Mouse (Mus musculus): Measurements from ENCODE around the gene Dnajc5. TPM values are rescaled to one million over a fixed set of nuclear protein-coding genes. Genes with fewer than 3 reads are reported as not detected.
A peak's percentile ranks its signal among the peaks of the same experiment; 100 is the strongest.

The Dnajc5 gene
- polyA plus RNA-seq (2014; fragmentation: Nextera tagmentation; extraction: Ambion mirVana), result 93.6 and 102 TPM in 2 replicates

GRCm38 (mm10) chr2:181520118-181520935 is at the start of gene Dnajc5:
TSS of gene Dnajc5 (plus strand) at chr2:181520485.
- ATAC-seq (ENCODE audit: low FRiP score) (peak; percentile 97), DNase-seq (ENCODE audit: low spot score, missing footprints) (peak; percentile 99)
- no peaks in the 10 kb centered on the region for H3K9me3 ChIP-seq (ENCODE audit: control insufficient read depth, low read length)
- H3K36me3 ChIP-seq (ENCODE audit: control insufficient read depth, insufficient read depth, low read length), result peaks cover 1% of the 10 kb centered on the region
- no peaks in the 10 kb centered on the region for H3K27me3 ChIP-seq (ENCODE audit: control insufficient read depth, insufficient read depth, low read length)
- peak within 1 kb of the TSS; percentile 96 for H3K27ac ChIP-seq (ENCODE audit: low read depth, low read length)
- peak within 1 kb of the TSS; percentile 87 for H3K4me3 ChIP-seq (ENCODE audit: low read depth, low read length)
- under 1% methylated on average over 74 of the region's 74 CpGs for WGBS
- H3K4me1 ChIP-seq (ENCODE audit: control insufficient read depth, insufficient read depth, low read length), result peaks cover 15% of the 10 kb centered on the region
- H3K9ac ChIP-seq (ENCODE audit: low read length), result peak within 1 kb of the TSS; percentile 93
- H3K4me2 ChIP-seq, result peak within 1 kb of the TSS; percentile 59

GRCm38 (mm10) chr2:181471246-181471645 is 49.0 kb upstream of the Dnajc5 start:
- Histone ChIP-seq H3K4me1 (ENCODE audit: control insufficient read depth, insufficient read depth, low read length) (no peaks in the 10 kb centered on the region), H3K4me2 (no peak overlapping the region), H3K9ac (ENCODE audit: low read length) (no peak overlapping the region), H3K36me3 (ENCODE audit: control insufficient read depth, insufficient read depth, low read length) (no peaks in the 10 kb centered on the region), H3K4me3 (ENCODE audit: low read depth, low read length) (no peak overlapping the region), H3K27me3 (ENCODE audit: control insufficient read depth, insufficient read depth, low read length) (no peaks in the 10 kb centered on the region), H3K9me3 (ENCODE audit: control insufficient read depth, low read length) (no peaks in the 10 kb centered on the region), H3K27ac (ENCODE audit: low read depth, low read length) (no peak overlapping the region)
- ATAC-seq (ENCODE audit: low FRiP score) (no peak), DNase-seq (ENCODE audit: low spot score, missing footprints) (no peak)
- WGBS, result 62% methylated on average over 5 of the region's 5 CpGs

GRCm38 (mm10) chr2:181472256-181472827 is 47.9 kb upstream of the Dnajc5 start:
- no peak overlapping the region for H3K27ac ChIP-seq (ENCODE audit: low read depth, low read length)
- H3K9me3 ChIP-seq (ENCODE audit: control insufficient read depth, low read length), result no peaks in the 10 kb centered on the region
- no peak for ATAC-seq (ENCODE audit: low FRiP score)
- H3K27me3 ChIP-seq (ENCODE audit: control insufficient read depth, insufficient read depth, low read length), result no peaks in the 10 kb centered on the region
- no peaks in the 10 kb centered on the region for H3K36me3 ChIP-seq (ENCODE audit: control insufficient read depth, insufficient read depth, low read length)
- no peak overlapping the region for H3K9ac ChIP-seq (ENCODE audit: low read length)
- WGBS, result 85% methylated on average over 1 of the region's 1 CpGs
- H3K4me2 ChIP-seq, result no peak overlapping the region
- no peaks in the 10 kb centered on the region for H3K4me1 ChIP-seq (ENCODE audit: control insufficient read depth, insufficient read depth, low read length)
- no peak overlapping the region for H3K4me3 ChIP-seq (ENCODE audit: low read depth, low read length)
- DNase-seq (ENCODE audit: low spot score, missing footprints), result no peak

GRCm38 (mm10) chr2:181483120-181483519 is 37.2 kb upstream of the Dnajc5 start:
- no peaks in the 10 kb centered on the region for H3K36me3 ChIP-seq (ENCODE audit: control insufficient read depth, insufficient read depth, low read length)
- DNase-seq (ENCODE audit: low spot score, missing footprints) (no peak), ATAC-seq (ENCODE audit: low FRiP score) (no peak)
- 61% methylated on average over 2 of the region's 2 CpGs for WGBS
- no peaks in the 10 kb centered on the region for H3K4me1 ChIP-seq (ENCODE audit: control insufficient read depth, insufficient read depth, low read length)
- H3K4me3 ChIP-seq (ENCODE audit: low read depth, low read length), result no peak overlapping the region
- no peak overlapping the region for H3K4me2 ChIP-seq
- no peaks in the 10 kb centered on the region for H3K9me3 ChIP-seq (ENCODE audit: control insufficient read depth, low read length)
- H3K27me3 ChIP-seq (ENCODE audit: control insufficient read depth, insufficient read depth, low read length), result no peaks in the 10 kb centered on the region
- no peak overlapping the region for H3K27ac ChIP-seq (ENCODE audit: low read depth, low read length)
- H3K9ac ChIP-seq (ENCODE audit: low read length), result no peak overlapping the region

GRCm38 (mm10) chr2:181483562-181484318 is 36.5 kb upstream of the Dnajc5 start:
- Histone ChIP-seq H3K9ac (ENCODE audit: low read length) (no peak overlapping the region), H3K4me1 (ENCODE audit: control insufficient read depth, insufficient read depth, low read length) (no peaks in the 10 kb centered on the region), H3K4me2 (no peak overlapping the region), H3K4me3 (ENCODE audit: low read depth, low read length) (no peak overlapping the region), H3K9me3 (ENCODE audit: control insufficient read depth, low read length) (no peaks in the 10 kb centered on the region), H3K36me3 (ENCODE audit: control insufficient read depth, insufficient read depth, low read length) (no peaks in the 10 kb centered on the region), H3K27ac (ENCODE audit: low read depth, low read length) (no peak overlapping the region), H3K27me3 (ENCODE audit: control insufficient read depth, insufficient read depth, low read length) (no peaks in the 10 kb centered on the region)
- DNase-seq (ENCODE audit: low spot score, missing footprints) (no peak), ATAC-seq (ENCODE audit: low FRiP score) (no peak)
- WGBS, result 43% methylated on average over 7 of the region's 7 CpGs

- no peak overlapping the region for H3K4me3 ChIP-seq (ENCODE audit: low read depth, low read length)
- 77% methylated on average over 6 of the region's 6 CpGs for WGBS
- H3K4me1 ChIP-seq (ENCODE audit: control insufficient read depth, insufficient read depth, low read length), result no peaks in the 10 kb centered on the region
- no peak overlapping the region for H3K4me2 ChIP-seq
- no peaks in the 10 kb centered on the region for H3K27me3 ChIP-seq (ENCODE audit: control insufficient read depth, insufficient read depth, low read length)
- no peaks in the 10 kb centered on the region for H3K36me3 ChIP-seq (ENCODE audit: control insufficient read depth, insufficient read depth, low read length)
- no peak overlapping the region for H3K9ac ChIP-seq (ENCODE audit: low read length)
- H3K9me3 ChIP-seq (ENCODE audit: control insufficient read depth, low read length), result no peaks in the 10 kb centered on the region
- DNase-seq (ENCODE audit: low spot score, missing footprints) (no peak), ATAC-seq (ENCODE audit: low FRiP score) (no peak)
- no peak overlapping the region for H3K27ac ChIP-seq (ENCODE audit: low read depth, low read length)
Measured at GRCm38 (mm10) chr2:181484456-181485233, 35.6 kb upstream of the Dnajc5 start.

GRCm38 (mm10) chr2:181485741-181486140 is 34.5 kb upstream of the Dnajc5 start:
- no peak overlapping the region for H3K9ac ChIP-seq (ENCODE audit: low read length)
- DNase-seq (ENCODE audit: low spot score, missing footprints), result no peak
- WGBS, result 45% methylated on average over 1 of the region's 1 CpGs
- no peak overlapping the region for H3K4me2 ChIP-seq
- no peaks in the 10 kb centered on the region for H3K4me1 ChIP-seq (ENCODE audit: control insufficient read depth, insufficient read depth, low read length)
- H3K27me3 ChIP-seq (ENCODE audit: control insufficient read depth, insufficient read depth, low read length), result no peaks in the 10 kb centered on the region
- ATAC-seq (ENCODE audit: low FRiP score), result no peak
- no peak overlapping the region for H3K4me3 ChIP-seq (ENCODE audit: low read depth, low read length)
- no peak overlapping the region for H3K27ac ChIP-seq (ENCODE audit: low read depth, low read length)
- no peaks in the 10 kb centered on the region for H3K9me3 ChIP-seq (ENCODE audit: control insufficient read depth, low read length)
- H3K36me3 ChIP-seq (ENCODE audit: control insufficient read depth, insufficient read depth, low read length), result no peaks in the 10 kb centered on the region

- no peak overlapping the region for H3K9ac ChIP-seq (ENCODE audit: low read length)
- WGBS, result 49% methylated on average over 5 of the region's 5 CpGs
- DNase-seq (ENCODE audit: low spot score, missing footprints), result no peak
Measured at GRCm38 (mm10) chr2:181487338-181488277, 32.7 kb upstream of the Dnajc5 start.

More at GRCm38 (mm10) chr2:181487338-181488277, 32.7 kb upstream of the Dnajc5 start:
- Histone ChIP-seq H3K27me3 (ENCODE audit: control insufficient read depth, insufficient read depth, low read length) (no peaks in the 10 kb centered on the region), H3K9me3 (ENCODE audit: control insufficient read depth, low read length) (no peaks in the 10 kb centered on the region), H3K36me3 (ENCODE audit: control insufficient read depth, insufficient read depth, low read length) (no peaks in the 10 kb centered on the region), H3K27ac (ENCODE audit: low read depth, low read length) (peak overlapping the region; percentile 5; the same call in 1 of the 2 replicates), H3K4me2 (no peak overlapping the region), H3K4me3 (ENCODE audit: low read depth, low read length) (no peak overlapping the region), H3K4me1 (ENCODE audit: control insufficient read depth, insufficient read depth, low read length) (no peaks in the 10 kb centered on the region)
- no peak for ATAC-seq (ENCODE audit: low FRiP score)

Data from midbrain, embryonic 11.5 days (tissue).